Mouse (Mus musculus) thymus, adult 2 months (tissue): ENCODE data around the gene 5730480H06Rik.

Experiments
- CTCF ChIP-seq: fragments of 200-500 bp; IDR thresholded peaks from 2 replicates; pipeline ENCODE4 v1.5.1; 2012; ENCODE audit warnings: mild to moderate bottlenecking, control low read depth, low read length, moderate library complexity, borderline replicate concordance; ENCODE audit not compliant: control insufficient read depth, poor library complexity, insufficient read depth; ENCODE audit errors: extremely low read depth
- POLR2A ChIP-seq: fragments of 200-500 bp; IDR thresholded peaks from 2 replicates; pipeline ENCODE4 v1.6.1; 2012; ENCODE audit warnings: mild to moderate bottlenecking, low read length, control low read depth, moderate library complexity; ENCODE audit not compliant: control insufficient read depth, poor library complexity, insufficient read depth; ENCODE audit errors: extremely low read depth

GRCm38 (mm10) chr5:48330817-48331216 is 3.1 kb downstream of the 5730480H06Rik start:
- TF ChIP-seq CTCF, result no peak
- no peak for TF ChIP-seq POLR2A
